Mouse (Mus musculus) layer of hippocampus, adult 18-20 months (tissue): ENCODE measurements at regions not wholly inside any gene's neighbourhood (a gene's known extent, or its start where the extent isn't known, plus 50 kb on each side); places are given as distances from the start of the nearest gene placed in this dataset.

Experiments
- DNase-seq, 2 experiments: peaks; one replicate each; pipeline ENCODE4 v3.0.0; 2022; ENCODE audit warnings: low spot score in 2 of 2
- microRNA-seq, 2 experiments: library from miRNA; unstranded; fragments of <30 nt; microRNA quantifications; one replicate each; pipeline ENCODE4 v1.2.0; 2021

GRCm38 (mm10) chr7:61939971-61940705 lies 406.2 kb upstream of the Ndn start:
- peak; percentile 70 to 90 for DNase-seq

- DNase-seq: peak; percentile 51 to 85
Measured at GRCm38 (mm10) chr7:61982203-61982932, 364.0 kb upstream of the Ndn start.

GRCm38 (mm10) chr7:62026635-62027034 lies 319.7 kb upstream of the Ndn start:
- no peak for DNase-seq

GRCm38 (mm10) chr7:62045743-62046451 lies 300.5 kb upstream of the Ndn start:
- DNase-seq: peak; percentile 5 to 30

GRCm38 (mm10) chr7:62046452-62046809 lies 299.9 kb upstream of the Ndn start:
- DNase-seq: peak in 1 of 2 experiments; percentile 2

GRCm38 (mm10) chr7:62078607-62079006 lies 267.8 kb upstream of the Ndn start:
- peak in 1 of 2 experiments; percentile 3 for DNase-seq

- DNase-seq: peak in 1 of 2 experiments; percentile 15
Measured at GRCm38 (mm10) chr7:62085120-62085849, 261.1 kb upstream of the Ndn start.

Small RNA genes lying in the stretch of these regions (microRNA-seq; reads per million reads assigned to microRNA genes)
- gene Gm24923 (0 to 0.20 reads per million in 2 experiments), gene Mir344-2 (0 reads per million in 2 experiments), gene Mir344f (0.74 to 3.1 reads per million in 2 experiments), gene Mir344g (4.3 to 4.9 reads per million in 2 experiments), gene Mir344i (0 reads per million in 2 experiments)
